Mouse (Mus musculus): ENCODE data around the gene 9930104L06Rik.

- TF ChIP-seq CTCF (conservative IDR thresholded peaks at IDR 0.05; ENCODE audit: insufficient read depth, insufficient read length, low read depth, low read length) (no peak), POLR2A (IDR thresholded peaks at IDR 0.05; ENCODE audit: low read depth, low read length) (no peak)
Measured at GRCm38 (mm10) chr4:124957284-124957683, 20.4 kb downstream of the 9930104L06Rik start.
